Mouse (Mus musculus): ENCODE results near the gene Hhip. TPM values are rescaled to one million over a fixed set of nuclear protein-coding genes. Genes with fewer than 3 reads are reported as not detected.
"Not testable (repeated sequence)": the region's sequence is repeated elsewhere in the genome, so short reads cannot be mapped to it uniquely, and the experiment has no call there.

The Hhip gene
- total RNA-seq, 2 experiments from 2014 or later: not detected

DNA sequence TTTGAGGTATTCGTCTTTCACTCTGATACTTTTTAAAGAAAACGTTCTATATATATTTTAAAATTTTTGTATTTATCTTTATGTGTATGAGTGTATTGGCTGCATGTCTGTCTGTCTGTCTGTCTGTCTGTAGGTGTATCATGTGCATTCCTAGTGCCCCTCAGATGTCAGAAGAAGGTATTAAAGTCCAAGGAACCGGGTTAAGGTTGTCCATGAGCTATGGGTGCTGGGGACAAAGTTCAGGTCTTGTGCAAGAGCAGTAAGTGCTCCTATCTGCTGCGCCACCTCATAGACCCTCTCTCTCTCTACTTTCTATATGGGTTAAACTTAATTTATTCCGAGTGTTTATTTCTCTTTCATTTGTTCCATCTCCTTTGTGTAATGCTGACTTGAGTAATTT, 55.5 kb downstream of the Hhip start:
- no peak for ATAC-seq (replicated peaks; ENCODE audit: low FRiP score, low TSS enrichment, poor library complexity, severe bottlenecking)

DNA sequence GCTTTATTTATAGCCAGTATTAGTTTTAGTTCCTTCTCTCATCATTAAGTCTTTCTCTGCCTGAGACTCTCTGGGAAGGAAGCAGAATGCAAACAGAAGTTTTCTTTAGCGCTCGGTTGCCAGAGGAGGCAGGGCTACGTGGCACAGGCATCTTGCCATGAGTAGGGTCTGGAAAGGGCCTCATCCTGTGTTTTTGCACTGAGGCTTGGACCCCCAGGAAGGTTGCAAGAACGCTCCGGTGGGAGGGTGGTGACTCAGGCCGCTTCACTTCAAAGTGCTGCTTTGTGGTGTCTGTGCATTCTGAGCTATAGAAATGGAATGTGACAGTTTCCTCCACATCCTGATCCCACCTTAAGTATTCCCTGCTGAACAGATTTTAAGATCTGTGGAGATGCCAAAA, 62.7 kb downstream of the Hhip start:
- no peak for ATAC-seq (replicated peaks; ENCODE audit: low FRiP score, low TSS enrichment, poor library complexity, severe bottlenecking)

DNA sequence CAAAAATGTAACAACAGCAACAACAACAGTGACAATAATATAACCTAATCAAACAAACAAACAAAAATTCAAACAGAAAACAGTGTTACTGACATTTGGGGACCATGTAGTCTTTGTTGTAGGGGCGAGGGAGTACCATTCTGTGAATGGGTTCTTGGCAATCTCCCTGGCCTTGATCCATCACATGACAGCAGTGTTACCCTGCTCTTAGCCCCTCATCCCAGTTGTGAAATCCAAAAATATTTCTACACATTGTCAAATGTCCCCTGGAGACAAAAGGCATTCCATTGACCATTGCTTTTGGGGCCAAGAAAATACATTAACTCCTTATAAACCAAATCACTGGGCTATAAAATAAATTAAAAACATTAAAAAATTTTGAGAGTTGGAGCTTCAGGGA, 64.3 kb downstream of the Hhip start:
- no peak for ATAC-seq (replicated peaks; ENCODE audit: low FRiP score, low TSS enrichment, poor library complexity, severe bottlenecking)

DNA sequence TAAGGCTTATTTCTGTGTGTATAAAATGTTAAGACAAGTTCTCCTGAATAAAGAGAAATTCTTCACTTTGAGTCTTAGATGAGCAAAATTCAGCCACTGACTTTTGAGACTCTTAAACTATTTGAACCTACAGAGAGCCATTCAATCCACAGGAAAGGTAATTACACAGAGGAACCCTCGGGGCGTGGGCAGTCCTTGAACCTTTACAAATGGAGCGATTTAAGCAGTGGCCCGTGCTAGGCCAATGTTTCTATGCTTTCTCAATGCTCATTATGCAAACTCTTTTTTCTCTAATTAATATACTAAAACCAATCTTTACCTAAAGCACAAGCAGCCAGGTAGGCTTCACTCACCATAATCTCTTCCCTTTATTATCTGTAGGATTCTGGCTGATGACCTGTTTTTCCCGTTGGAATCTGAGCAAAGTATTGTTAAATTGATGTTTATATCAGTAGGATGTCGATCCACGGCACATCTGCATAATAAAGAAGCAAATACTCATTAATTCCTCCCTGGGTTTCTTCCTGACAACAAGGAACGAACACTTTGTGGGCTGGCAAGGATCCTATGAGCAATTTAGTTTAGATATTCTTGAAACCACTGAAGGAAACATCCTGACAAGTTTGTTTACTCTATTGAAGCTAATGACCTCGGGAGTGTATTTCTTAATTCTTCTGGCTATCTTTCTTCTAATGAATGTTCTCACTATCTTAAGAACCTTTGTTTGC, 65.5 kb downstream of the Hhip start:
- no peak for ATAC-seq (replicated peaks; ENCODE audit: low FRiP score, low TSS enrichment, poor library complexity, severe bottlenecking)

DNA sequence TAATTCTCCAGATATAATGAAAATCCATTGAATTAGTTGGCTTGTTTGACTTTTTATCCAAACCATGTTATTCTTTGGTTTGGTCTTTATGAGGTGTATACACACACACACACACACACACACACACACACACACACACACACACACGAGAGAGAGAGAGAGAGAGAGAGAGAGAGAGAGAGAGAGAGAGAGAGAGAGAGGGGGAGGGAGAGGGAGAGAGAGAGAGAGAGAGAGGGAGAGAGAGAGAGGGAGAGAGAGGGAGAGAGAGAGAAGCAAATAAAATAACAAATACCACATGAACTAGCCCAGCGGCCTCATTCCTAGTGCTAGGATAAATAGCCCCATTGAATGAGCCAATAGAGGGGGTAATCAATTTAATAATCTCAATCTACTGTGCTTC, 66.4 kb downstream of the Hhip start:
- ATAC-seq (replicated peaks; ENCODE audit: low FRiP score, low TSS enrichment, poor library complexity, severe bottlenecking): not testable (repeated sequence)

DNA sequence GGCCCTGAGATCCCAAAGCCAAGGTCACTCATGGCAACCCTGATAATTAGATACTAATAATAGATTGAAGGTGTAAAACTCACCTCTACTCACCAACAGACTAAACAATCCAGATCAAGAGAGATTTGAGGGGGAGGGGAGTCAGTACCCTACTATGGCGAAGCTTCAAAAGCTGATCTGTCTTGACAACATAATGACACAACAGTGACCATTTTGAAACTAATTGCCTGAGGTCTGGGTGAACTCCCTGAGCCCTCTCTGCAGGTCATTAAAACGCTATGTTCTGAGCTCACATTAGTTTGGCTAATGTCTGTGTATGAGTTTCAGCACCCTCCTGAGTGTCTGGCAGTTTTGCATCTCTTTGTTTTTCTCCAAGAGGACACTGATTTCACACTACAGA, 72.9 kb downstream of the Hhip start:
- no peak for ATAC-seq (replicated peaks; ENCODE audit: low FRiP score, low TSS enrichment, poor library complexity, severe bottlenecking)

DNA sequence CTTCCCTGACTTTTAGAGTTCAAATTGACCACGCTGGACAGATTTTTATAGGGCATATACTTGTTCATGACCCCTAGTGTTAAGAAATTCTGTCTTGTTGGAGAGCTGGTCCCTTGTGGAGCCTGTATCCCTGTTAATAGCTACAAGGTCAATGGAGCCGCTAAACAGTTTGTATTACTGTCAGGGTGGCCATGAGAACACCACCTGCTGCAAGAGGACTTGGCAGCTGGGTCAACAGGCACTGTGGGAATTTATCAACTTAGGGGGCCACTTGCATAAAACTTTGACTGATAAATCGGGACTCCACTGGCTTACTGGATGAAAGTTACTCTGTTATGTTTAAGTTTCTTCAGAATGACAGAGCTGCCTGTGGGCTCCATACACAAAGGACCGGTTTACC, 75.7 kb downstream of the Hhip start:
- ATAC-seq (replicated peaks; ENCODE audit: low FRiP score, low TSS enrichment, poor library complexity, severe bottlenecking): no peak

DNA sequence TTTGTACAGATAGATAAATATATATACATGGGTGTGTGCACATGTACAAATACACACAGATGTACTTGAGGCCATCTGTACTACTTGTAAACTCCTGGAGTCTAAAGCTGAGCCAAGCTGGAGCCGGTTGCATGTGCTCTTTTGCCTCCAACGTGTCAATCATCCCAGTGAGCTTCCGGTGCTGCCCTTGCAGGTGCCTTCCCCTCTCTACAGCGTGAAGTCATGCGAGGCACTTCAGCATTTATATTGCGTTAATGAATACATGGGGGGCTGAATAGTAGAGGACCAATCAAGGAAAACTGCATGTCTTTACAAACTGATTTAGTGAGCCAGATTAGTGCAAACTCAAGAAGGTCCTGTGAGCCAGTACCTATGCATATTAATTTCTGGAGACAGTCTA, 91.6 kb downstream of the Hhip start:
- ATAC-seq (replicated peaks; ENCODE audit: low FRiP score, low TSS enrichment, poor library complexity, severe bottlenecking): no peak

DNA sequence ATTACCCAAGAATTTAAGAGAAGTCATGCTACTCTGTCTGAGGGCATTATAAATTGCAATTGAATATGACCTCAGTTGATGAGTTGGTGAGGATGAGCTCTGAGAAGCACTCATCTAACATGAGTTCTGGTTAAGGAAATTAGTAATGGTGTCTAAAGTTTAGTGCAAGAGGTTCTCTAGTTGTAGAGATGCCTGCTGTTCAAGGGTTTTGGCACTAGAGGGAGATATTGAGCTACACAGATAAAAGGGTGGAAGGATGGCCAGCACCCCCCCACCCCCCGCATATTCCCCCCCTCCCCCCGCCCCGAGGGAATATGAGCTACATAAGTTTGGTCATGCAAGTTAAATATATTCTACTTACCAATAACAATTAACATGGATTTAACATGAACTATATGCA, 104.9 kb downstream of the Hhip start:
- ATAC-seq (replicated peaks; ENCODE audit: low FRiP score, low TSS enrichment, poor library complexity, severe bottlenecking): 0 out of 2 replicates have a peak, but pooled peaks have one; percentile 55

DNA sequence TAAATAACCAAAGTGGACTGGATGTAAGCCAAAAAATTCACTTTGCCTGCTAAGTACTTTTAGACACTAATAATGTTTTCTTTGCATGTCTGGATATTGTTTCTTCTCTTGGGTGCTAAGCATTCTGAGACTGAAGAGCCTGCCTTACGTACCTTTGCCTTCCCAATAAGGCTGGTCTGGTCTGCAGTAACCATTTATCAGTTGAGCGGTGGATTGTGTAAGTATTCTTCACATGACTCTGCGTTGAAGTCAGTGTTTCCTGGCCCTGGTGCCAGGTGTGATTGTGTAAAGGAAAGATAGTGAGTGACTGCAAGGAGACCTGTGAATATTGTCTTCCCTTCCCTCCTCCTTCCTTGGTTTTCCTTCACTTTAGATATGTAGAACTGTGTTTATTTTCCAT, 107.4 kb downstream of the Hhip start:
- ATAC-seq (replicated peaks; ENCODE audit: low FRiP score, low TSS enrichment, poor library complexity, severe bottlenecking): no peak

DNA sequence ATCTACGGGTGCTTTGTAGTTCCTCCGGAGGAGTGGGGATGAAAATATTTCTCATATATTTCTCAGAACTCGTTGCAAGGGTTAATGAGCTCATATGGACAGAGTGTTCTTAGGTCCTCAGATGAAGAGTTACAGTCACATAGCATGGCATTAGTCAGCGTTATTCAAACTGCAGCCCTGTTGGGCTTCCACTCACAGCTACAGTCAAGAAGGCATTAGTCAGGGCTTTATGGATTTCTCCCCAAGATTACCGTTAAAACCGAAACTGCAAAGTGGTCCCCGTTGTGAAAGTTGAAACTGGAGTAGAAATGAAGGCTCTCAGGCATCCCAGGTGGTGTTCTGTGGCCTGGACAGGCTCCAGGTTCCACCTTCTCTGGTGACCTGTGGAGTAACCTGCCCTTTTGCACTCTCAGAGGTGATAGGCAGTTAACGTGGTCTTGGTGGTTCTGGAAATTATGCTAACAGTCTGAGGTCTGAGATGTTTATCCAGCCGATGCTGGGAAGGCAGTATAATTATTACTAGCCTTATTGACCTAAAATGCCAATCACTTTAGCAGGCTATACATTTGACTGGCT, 112.2 kb downstream of the Hhip start:
- no peak for ATAC-seq (replicated peaks; ENCODE audit: low FRiP score, low TSS enrichment, poor library complexity, severe bottlenecking)

DNA sequence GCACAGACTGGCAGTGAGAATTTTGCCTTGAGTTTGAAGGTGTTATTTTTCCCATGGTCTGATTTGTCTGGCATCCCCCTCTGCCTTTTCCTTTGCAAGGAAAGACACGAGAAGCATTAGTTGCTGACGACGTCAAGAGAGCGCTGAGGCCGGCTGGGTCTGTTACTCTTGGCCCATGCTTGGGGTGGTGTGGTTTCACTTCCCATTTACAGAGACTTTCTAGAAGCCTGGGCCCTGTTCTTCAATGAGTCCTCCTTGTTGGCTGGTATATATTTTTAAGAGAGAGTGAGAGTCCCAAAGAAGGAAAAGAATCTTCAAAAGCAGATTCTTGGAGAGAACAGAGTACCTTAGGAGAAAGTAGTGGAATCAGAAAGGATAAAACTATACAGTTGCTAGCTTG, 116.7 kb downstream of the Hhip start:
- no peak for ATAC-seq (replicated peaks; ENCODE audit: low FRiP score, low TSS enrichment, poor library complexity, severe bottlenecking)

DNA sequence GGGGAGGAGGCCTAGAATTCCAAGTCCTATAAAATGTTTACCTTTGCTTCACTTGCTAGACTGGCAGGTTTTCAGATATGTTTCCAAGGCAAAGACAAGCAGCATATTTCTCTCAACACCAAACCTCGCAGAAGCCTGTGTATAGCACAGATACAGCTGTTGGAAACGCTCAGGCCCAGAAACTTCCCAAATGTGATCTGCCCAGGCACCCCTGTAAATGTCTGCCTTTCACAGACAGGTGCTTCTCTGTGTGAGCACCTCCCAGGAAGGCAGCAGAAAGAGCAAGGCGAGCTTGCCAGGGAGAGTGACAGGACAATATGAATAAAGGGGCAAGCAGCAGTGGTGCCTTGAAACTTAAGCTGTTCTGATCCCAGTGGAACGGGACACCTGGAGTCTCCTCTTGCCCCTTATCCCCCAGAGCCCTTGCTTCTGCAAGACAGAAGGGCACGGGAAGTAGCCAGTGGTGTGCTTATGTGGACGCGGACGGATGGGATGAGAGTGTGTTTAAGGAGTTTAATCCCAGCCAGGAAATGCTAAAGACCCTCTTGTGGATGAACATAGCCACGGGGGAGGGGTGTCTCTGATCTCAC, 120.9 kb downstream of the Hhip start:
- ATAC-seq (replicated peaks; ENCODE audit: low FRiP score, low TSS enrichment, poor library complexity, severe bottlenecking): no peak

DNA sequence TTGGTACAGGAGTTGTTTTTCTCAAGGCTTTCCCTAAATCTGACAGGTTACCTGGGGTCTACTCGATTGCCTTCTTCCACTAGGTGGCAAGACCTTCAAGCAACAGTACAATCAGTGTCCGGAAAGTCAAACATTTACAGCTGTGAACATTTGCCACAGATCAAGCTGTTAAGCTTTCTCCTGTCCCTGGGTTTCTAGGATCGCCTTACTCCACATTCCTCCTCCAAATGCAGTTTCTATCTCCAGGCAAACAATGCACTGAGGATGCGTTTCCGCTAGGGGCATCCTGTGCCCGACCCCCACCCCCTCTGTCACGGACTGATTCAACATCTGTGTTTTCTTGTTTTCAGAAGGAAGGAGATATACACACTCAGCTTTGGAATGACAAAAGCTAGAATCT, 122.0 kb downstream of the Hhip start:
- no peak for ATAC-seq (replicated peaks; ENCODE audit: low FRiP score, low TSS enrichment, poor library complexity, severe bottlenecking)

DNA sequence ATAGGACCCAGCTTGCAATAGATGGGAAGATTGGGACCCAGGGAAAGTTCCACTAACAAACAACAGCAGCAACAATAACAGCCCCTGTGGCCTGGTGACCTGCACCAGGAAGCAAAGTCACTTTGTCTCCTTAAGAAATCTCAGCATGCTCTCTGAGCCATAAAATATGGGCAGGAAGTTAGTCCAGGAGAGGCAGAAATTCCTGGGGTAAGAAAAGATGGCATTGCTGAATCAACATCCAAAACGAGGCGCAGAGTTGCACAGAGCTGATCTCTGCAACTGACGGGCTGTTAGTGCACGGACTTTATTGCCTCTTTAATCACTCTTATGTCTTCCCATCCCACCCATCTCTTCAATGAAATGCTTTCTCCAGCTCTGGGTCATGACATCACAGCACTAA, 128.6 kb downstream of the Hhip start:
- ATAC-seq (replicated peaks; ENCODE audit: low FRiP score, low TSS enrichment, poor library complexity, severe bottlenecking): no peak

DNA sequence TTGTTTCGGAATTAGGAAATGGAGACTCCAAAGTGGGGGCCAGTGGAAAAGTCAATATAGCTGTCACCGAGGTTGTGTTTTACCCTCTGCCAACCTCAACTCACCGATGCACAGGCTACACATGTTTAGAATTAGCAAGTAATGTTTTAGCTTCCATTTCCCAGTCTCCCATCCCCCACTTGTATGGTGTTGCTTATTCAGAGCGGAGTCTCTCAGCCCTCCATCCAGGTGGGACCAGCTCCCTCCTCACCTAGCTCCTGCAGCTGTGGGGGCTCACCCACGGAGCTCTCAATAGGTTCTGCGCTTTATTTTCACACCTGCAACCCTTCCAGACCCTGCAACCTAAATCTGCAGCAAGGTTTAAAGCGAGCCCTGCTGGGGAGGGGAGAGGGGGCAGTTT, 140.6 kb downstream of the Hhip start:
- ATAC-seq (replicated peaks; ENCODE audit: low FRiP score, low TSS enrichment, poor library complexity, severe bottlenecking): no peak

Measured in megakaryocyte-erythroid progenitor cell, adult 5-6 weeks (primary cell).